Mouse (Mus musculus) frontal cortex, postnatal 25 days (tissue): ENCODE data around the gene Mdn1.

Source experiments
- DNase-seq, 2 experiments: peaks; one replicate each; pipeline ENCODE4 v3.0.0; 2022; ENCODE audit warnings: low spot score in 2 of 2

Mdn1 gene

GRCm38 (mm10) chr4:32787110-32787509 is 130.2 kb downstream of the Mdn1 start:
- no peak for DNase-seq

DNA sequence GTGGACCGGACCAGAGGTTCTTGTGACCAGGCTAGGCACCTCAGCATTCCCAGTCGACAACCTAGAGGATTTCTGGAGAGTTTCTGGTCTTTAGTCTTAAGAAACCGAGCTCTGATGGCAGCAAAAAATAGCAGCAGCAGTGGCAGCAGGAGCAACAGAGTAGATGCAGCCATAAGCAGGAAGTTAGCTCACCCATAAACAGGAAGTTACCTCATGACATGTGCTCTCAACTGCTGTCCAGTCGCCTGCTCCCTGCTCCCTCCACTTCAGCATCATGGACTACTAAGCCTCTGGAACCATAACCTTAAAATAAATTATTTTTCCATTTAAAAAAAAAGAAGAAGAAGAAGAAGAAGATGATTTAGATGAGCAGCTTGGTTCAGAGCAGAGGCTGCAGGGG is 132.1 kb downstream of the Mdn1 start:
- DNase-seq, result no peak

DNA sequence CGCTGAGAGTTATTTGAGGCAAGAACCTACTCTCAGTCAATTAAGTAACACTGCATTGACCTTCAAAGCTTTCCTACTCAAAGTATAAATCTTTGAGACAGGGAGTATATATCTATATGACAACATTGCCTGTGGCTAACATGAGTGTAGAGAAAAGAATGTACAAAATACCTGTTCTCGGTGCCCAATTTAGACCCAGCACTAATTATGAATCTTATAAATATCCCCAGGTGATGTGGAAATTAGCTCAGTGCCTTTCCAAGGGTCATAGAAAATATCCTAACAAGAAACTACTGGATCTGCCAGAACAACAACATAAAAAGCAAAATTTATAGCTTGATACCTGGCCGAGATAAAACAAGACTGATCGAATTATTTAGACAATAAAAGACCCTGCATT is 142.1 kb downstream of the Mdn1 start:
- DNase-seq, result no peak

DNA sequence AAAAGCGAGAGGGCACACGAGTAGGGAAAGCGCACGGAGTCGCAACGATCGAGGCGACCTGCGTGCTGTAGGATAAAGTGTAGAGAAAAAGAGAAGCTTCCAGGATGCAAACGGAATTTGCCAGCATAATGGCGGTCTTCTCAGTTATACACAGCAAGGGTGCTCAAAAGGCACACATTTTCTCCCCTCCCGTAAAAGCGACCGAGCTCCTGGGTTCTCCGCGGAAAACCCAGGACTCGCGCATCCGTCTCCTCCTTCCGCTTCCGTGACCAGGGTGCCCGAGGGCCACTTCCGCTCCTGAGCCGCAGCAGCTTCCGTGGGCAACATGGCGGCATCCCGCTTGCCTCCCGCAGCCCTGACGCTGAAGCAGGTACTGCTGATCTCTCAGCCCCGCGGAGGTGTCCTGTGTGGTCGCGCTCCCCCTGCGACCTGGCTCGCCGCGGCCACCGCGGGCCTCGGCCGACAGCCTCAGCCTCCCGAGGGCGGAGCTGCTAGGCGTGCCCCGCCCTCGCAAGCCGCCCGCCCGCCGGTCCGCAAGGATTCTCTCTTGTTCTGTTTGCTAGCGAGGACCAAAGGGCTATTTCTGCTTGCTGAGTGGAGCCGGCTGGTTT is 143.2 kb downstream of the Mdn1 start, which contains the start of gene Lyrm2:
Gene Lyrm2, plus strand, starts transcription at position 288 of the 611 bp plus-strand sequence.
- peak; percentile 63 for DNase-seq

DNA sequence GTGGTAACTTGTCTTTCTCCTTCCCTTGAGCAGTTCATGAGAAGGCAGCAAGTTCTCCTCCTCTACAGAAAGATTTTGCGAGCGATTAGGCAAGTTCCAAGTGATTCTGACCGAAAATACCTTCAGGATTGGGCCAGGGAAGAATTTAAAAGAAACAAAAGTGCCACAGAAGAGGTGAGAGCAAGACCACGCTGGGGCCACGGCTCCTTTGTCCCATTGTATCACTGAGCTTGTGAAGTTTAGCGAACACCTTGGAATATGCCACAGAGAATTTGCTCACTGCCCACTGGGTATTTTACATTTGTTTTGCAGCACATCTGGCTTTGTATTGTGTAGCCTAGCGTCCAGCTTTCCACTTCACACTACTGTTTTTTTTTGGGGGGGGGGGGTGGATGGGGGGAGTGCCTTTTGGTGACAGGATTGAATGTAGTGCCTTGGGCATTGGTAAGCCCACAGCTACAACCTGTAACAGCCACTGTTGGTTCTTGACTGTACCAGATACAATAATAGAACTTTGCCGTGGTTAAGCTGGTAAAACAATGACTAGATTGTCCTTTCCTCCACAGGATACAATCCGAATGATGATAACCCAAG is 143.8 kb downstream of the Mdn1 start:
- DNase-seq, result no peak

DNA sequence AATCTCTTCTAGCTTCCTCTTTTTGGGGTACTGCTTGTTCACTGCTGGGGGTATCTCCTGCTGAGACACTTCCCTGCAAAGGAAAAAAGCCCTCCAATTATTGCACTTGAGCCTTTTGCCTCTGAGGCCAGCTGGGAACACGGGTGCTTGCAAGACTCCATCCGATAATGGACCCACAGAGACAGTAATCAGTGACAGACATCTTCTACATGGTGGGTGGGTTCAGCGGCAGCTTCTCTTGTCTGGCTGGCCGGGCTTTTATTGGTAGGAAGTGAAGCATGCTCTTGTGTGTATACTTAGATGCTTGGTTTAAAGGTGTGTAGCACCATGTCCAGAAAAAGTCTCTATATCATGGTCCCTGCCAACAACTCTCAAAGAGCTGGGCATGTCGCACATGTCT is 160.6 kb downstream of the Mdn1 start:
- no peak for DNase-seq

GRCm38 (mm10) chr4:32820676-32821075 is 163.8 kb downstream of the Mdn1 start:
- no peak for DNase-seq

GRCm38 (mm10) chr4:32824254-32824653 is 167.3 kb downstream of the Mdn1 start:
- DNase-seq, result no peak
